Mouse (Mus musculus): ENCODE measurements around the gene Tmem63a. TPM values are rescaled to one million over a fixed set of nuclear protein-coding genes. Genes with fewer than 3 reads are reported as not detected.

Tmem63a gene
- polyA plus RNA-seq, 1 experiment: 23.4 TPM

DNA sequence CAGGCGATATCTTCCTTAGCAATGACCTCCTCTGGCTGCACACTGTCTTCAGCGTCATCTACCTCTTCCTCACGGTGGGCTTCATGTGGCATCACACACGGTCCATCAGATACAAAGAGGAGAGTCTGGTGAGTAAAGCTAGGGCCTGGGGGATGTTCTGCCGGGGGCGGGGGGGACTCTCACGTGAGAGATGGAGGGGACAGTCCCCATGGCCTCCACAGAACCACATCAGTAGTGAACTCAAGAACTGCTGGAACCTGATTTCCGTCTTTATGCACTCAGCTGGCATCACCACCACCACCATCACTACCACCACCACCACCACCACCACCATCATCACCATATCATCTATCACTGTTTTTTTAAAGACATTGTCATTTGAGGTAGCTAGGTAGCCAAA lies 14.3 kb downstream of the Tmem63a start:
- H3K4me3 ChIP-seq (ENCODE audit: insufficient read depth, low read length): no peak overlapping the region
- TF ChIP-seq CTCF (IDR thresholded peaks at IDR 0.05; ENCODE audit: low read depth, low read length): no peak
- no peak for TF ChIP-seq POLR2A (IDR thresholded peaks at IDR 0.05; ENCODE audit: borderline replicate concordance, low read depth, low read length)
- H3K27ac ChIP-seq (ENCODE audit: insufficient read depth, low read depth, low read length): peak overlapping the region; percentile 20; the same call in 1 of the 2 replicates

DNA sequence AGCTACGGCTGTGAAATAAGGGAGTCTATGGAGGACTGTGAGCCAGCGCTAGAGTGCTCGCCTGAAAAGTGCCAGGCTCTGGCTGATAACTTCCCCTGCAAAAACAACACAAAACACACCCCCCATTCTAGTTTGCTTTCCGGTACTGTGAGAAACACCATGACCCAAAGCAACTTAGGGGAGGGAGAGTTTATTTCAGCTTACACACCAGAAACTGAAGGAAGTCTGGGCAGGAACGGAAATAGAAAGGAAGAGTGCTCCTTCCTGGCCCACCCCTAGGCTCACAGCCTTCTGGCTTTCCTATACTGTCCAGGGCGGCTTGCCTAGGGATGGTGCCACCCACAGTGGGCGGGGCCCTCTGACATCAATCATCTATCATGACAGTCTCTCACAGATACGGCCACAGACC lies 14.8 kb downstream of the Tmem63a start:
- H3K4me3 ChIP-seq (ENCODE audit: insufficient read depth, low read length): no peak overlapping the region
- TF ChIP-seq POLR2A (IDR thresholded peaks at IDR 0.05; ENCODE audit: borderline replicate concordance, low read depth, low read length) (no peak), CTCF (IDR thresholded peaks at IDR 0.05; ENCODE audit: low read depth, low read length) (no peak)
- H3K4me1 ChIP-seq (ENCODE audit: control insufficient read depth, insufficient read depth, low read length): peaks cover 10% of the 10 kb centered on the region
- peak overlapping the region; percentile 20; the same call in 1 of the 2 replicates for H3K27ac ChIP-seq (ENCODE audit: insufficient read depth, low read depth, low read length)

More for the DNA sequence above, 14.3 kb downstream of the Tmem63a start:
- peaks cover 10% of the 10 kb centered on the region for H3K4me1 ChIP-seq (ENCODE audit: control insufficient read depth, insufficient read depth, low read length)

DNA sequence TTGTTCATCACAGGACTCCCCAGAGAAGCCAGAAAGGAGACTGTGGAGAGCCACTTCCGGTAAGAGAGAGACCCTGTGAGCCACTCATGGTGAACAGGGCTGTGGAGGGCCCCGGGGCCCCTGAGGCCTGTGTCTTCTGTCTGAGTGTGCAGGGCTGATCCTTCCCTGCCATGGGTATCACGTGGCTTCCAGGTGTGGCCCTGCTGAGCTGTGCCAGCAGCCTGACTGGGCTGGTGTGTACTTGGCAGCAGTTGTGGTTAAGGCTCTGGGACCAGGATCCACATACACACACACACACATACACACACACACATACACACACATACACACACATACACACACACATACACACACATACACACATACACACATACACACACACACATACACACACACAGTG lies 15.8 kb downstream of the Tmem63a start:
- TF ChIP-seq POLR2A (IDR thresholded peaks at IDR 0.05; ENCODE audit: borderline replicate concordance, low read depth, low read length): no peak
- TF ChIP-seq CTCF (IDR thresholded peaks at IDR 0.05; ENCODE audit: low read depth, low read length): no peak
- peaks cover 10% of the 10 kb centered on the region for H3K4me1 ChIP-seq (ENCODE audit: control insufficient read depth, insufficient read depth, low read length)

DNA sequence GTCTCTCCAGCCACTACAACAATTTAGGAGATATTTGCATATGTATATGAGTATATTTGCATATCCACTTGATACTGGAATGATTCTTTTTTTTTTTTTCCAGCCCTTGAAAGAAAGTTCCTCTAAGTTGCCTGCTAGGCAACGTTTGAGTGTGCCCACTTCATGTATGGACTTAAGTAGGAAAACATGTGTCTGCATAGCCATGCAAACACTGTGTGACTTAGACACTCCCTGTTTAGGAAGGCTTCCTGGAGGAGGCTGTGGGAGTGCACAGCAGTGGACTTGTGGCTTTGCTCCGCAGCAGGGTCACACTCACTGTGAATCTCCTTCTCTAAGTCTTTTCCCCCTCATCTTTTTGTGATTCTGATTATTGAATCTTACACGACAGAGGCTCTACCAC lies 16.7 kb downstream of the Tmem63a start:
- H3K27ac ChIP-seq (ENCODE audit: insufficient read depth, low read depth, low read length): no peak overlapping the region
- no peak overlapping the region for H3K4me3 ChIP-seq (ENCODE audit: insufficient read depth, low read length)
- TF ChIP-seq POLR2A (IDR thresholded peaks at IDR 0.05; ENCODE audit: borderline replicate concordance, low read depth, low read length) (no peak), CTCF (IDR thresholded peaks at IDR 0.05; ENCODE audit: low read depth, low read length) (no peak)
- H3K4me1 ChIP-seq (ENCODE audit: control insufficient read depth, insufficient read depth, low read length): peaks cover 10% of the 10 kb centered on the region

More for the DNA sequence above, 15.8 kb downstream of the Tmem63a start:
- Histone ChIP-seq H3K27ac (ENCODE audit: insufficient read depth, low read depth, low read length) (no peak overlapping the region), H3K4me3 (ENCODE audit: insufficient read depth, low read length) (no peak overlapping the region)

DNA sequence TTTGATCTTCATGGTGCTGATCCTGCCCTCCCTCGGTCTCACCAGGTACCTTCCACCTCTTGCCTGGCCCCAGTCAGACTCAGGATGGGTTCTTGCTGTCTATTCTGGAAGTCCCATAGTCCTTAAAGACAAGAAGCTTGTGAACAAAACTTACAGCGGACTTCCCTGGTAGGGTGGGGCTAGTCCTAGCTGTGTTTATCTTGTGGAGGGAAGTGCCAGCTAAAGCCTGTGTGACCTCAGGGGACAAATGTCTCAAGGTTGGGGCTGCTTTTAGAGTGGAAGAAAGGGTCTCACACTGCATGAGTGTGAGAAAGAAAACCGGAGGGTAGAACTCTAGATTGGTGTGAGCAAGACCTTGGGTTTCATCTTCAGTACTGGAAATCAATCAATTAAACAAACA lies 23.6 kb downstream of the Tmem63a start:
- TF ChIP-seq POLR2A (IDR thresholded peaks at IDR 0.05; ENCODE audit: borderline replicate concordance, low read depth, low read length) (no peak), CTCF (IDR thresholded peaks at IDR 0.05; ENCODE audit: low read depth, low read length) (no peak)
- H3K4me1 ChIP-seq (ENCODE audit: control insufficient read depth, insufficient read depth, low read length): no peaks in the 10 kb centered on the region
- no peak overlapping the region for H3K27ac ChIP-seq (ENCODE audit: insufficient read depth, low read depth, low read length)
- no peak overlapping the region for H3K4me3 ChIP-seq (ENCODE audit: insufficient read depth, low read length)

DNA sequence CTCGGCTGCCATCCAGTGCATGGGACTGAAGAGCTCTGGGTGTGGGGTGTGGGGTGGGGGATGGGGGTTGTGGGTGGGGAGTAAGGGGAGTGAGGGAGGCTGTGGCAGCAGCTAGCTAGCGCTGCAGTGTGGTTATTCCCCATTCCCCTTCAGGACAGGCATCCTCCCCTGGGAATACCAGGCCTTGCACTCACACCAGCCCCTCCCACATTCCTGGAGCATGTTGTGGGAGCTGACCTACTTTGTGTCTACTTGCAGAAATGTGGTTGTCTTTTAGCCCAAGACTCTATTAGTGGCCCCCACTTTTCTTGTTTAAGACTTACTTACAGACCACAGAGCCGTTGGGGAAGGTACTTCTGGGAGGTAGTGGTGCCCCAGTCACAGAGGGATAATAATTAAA lies 24.4 kb downstream of the Tmem63a start:
- Histone ChIP-seq H3K4me3 (ENCODE audit: insufficient read depth, low read length) (no peak overlapping the region), H3K4me1 (ENCODE audit: control insufficient read depth, insufficient read depth, low read length) (no peaks in the 10 kb centered on the region), H3K27ac (ENCODE audit: insufficient read depth, low read depth, low read length) (no peak overlapping the region)
- TF ChIP-seq POLR2A (IDR thresholded peaks at IDR 0.05; ENCODE audit: borderline replicate concordance, low read depth, low read length) (no peak), CTCF (IDR thresholded peaks at IDR 0.05; ENCODE audit: low read depth, low read length) (no peak)

DNA sequence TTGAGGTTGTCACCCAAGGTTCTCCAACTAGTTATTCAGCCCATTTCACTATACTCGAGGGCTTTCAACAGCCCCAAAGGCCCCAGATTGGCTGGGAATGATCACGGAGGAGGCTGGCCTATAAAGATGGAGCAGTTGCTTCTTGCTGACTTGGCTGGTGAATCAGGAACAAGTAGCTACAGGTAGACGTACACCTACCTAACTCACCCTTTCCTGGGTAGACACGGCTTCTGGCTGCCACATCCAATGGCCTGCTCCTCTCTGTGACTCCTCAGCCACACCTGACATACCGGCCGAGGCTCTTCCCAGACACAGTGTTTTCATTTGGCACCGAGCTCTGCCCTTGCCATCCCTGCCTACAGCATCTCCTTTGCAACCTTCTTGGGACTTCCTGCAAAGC lies 25.1 kb downstream of the Tmem63a start:
- TF ChIP-seq POLR2A (IDR thresholded peaks at IDR 0.05; ENCODE audit: borderline replicate concordance, low read depth, low read length): no peak
- TF ChIP-seq CTCF (IDR thresholded peaks at IDR 0.05; ENCODE audit: low read depth, low read length): no peak
- Histone ChIP-seq H3K4me3 (ENCODE audit: insufficient read depth, low read length) (no peak overlapping the region), H3K4me1 (ENCODE audit: control insufficient read depth, insufficient read depth, low read length) (no peaks in the 10 kb centered on the region), H3K27ac (ENCODE audit: insufficient read depth, low read depth, low read length) (no peak overlapping the region)

DNA sequence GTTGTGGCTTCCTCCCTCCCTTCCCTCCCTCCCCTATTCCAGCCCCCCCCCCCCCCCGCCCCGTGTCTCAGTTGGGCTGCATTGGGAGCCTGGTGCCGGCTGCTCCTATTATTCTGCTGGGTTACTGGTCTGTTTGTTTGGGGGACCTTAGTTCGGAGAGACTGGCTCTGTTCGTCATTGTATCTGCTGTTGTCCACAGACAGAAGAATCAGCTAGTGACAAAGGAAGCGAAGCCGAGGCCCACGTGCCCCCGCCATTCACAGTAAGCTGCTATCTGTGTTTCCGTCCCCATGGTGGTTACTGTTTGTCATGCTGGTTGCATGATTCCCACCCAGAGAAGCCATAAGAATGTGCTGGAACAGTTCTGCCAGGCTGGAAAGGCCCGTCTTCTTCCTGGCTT lies 30.8 kb downstream of the Tmem63a start:
- Histone ChIP-seq H3K4me1 (ENCODE audit: control insufficient read depth, insufficient read depth, low read length) (peaks cover 13% of the 10 kb centered on the region), H3K4me3 (ENCODE audit: insufficient read depth, low read length) (no peak overlapping the region), H3K27ac (ENCODE audit: insufficient read depth, low read depth, low read length) (no peak overlapping the region)
- TF ChIP-seq POLR2A (IDR thresholded peaks at IDR 0.05; ENCODE audit: borderline replicate concordance, low read depth, low read length): no peak
- no peak for TF ChIP-seq CTCF (IDR thresholded peaks at IDR 0.05; ENCODE audit: low read depth, low read length)

DNA sequence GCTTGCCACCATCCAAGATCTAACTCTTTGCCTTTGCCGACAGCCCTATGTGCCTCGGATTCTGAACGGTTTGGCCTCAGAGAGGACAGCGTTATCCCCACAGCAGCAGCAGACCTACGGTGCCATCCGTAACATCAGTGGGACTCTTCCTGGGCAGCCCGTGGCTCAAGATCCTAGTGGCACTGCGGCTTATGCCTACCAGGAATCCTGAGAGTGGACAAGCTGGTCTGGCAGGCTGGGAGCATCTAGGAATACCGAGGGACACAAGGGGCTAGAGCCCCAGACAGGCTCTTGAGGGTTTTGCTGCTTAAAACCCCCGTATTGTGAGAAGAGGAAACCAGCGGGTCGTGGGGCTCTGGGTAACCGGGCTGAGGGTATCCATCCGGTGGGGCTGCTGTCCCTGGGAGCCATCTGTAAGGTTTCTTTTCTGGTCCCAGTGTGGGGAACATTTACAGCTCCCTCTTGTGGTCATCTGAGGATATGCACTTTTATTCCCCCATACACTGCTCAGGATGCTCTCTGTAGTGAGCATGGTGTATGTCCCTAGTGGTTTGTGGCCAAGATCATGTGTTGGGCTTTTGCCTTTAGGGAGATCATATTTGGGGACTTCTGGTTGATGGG lies 32.1 kb downstream of the Tmem63a start:
- Histone ChIP-seq H3K27ac (ENCODE audit: insufficient read depth, low read depth, low read length) (peak overlapping the region; percentile 13), H3K4me3 (ENCODE audit: insufficient read depth, low read length) (no peak overlapping the region), H3K4me1 (ENCODE audit: control insufficient read depth, insufficient read depth, low read length) (peaks cover 13% of the 10 kb centered on the region)
- TF ChIP-seq CTCF (IDR thresholded peaks at IDR 0.05; ENCODE audit: low read depth, low read length) (peak; percentile 72), POLR2A (IDR thresholded peaks at IDR 0.05; ENCODE audit: borderline replicate concordance, low read depth, low read length) (no peak)

DNA sequence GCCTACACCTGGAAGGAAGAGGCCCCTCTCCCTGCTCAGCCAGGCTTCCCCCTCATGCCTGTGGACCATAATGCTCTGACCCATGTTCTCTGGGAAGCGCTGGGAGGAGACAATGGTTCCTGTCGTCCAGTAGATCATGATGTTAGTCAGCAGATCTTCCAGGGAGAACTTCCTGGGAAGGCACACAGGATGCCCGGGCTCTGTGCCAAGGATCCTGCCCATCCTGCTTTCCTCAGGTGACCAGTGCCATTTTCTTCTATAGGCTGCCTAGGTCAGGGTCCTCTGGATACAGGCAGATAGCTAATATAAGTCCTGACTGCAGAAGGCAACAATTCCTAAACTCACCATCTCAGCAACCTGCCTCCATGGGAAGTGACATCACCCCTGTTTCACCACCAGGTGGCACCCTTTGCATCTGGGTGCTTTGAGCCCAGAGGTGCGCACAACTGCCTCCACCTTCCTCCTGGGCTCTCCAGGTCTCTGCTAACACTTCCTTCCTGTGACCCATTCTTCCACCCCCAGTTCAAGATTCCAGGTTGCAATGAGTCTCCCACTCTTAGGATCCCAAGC lies 34.1 kb downstream of the Tmem63a start:
- TF ChIP-seq POLR2A (IDR thresholded peaks at IDR 0.05; ENCODE audit: borderline replicate concordance, low read depth, low read length) (no peak), CTCF (IDR thresholded peaks at IDR 0.05; ENCODE audit: low read depth, low read length) (peak; percentile 55; the same call in 1 of the 2 replicates)
- Histone ChIP-seq H3K4me3 (ENCODE audit: insufficient read depth, low read length) (no peak overlapping the region), H3K27ac (ENCODE audit: insufficient read depth, low read depth, low read length) (no peak overlapping the region), H3K4me1 (ENCODE audit: control insufficient read depth, insufficient read depth, low read length) (peaks cover 14% of the 10 kb centered on the region)

Data from bone marrow macrophage, adult 2 months (primary cell).